Mouse (Mus musculus): ENCODE measurements around the gene Cnot3. TPM values are rescaled to one million over a fixed set of nuclear protein-coding genes. Genes with fewer than 3 reads are reported as not detected.
"Not testable (repeated sequence)": the region's sequence is repeated elsewhere in the genome, so short reads cannot be mapped to it uniquely, and the experiment has no call there.

The Cnot3 gene
- polyA plus RNA-seq, 1 experiment from 2014 or later, result 58.1 TPM

DNA sequence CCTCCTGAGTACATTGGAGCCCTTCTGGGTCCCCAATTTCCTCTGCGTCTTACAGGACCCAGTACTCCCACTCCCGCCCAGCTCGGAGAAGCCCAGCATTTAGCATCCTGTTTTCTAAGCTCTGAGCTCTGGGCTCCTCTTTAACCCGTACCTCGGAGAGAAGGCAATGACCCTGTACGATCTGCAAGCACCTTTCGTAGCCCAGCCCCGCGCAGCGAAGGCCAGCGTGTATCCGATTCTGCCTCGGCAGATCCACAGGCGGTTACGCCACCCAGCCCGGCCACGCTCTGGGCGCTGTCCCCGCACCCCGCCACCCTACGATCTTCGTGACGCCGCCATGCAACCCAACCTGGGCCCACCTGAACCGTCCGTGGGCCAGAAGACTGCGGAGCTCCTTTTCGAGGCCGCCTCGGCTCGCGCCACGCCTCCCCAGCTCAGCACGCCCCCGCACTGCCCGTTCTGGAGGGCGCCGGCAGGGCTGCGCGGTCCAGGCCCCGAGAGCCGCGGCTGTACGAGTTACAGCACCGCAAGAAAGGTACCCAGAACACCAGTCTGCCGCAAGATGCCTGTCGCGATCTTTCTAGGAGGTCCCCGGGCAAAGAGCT, 47.4 kb downstream of the Cnot3 start, which contains the start of gene Tsen34:
Gene Tsen34 (plus strand): TSS at position 482 of the 605 bp plus-strand sequence.
- peaks cover 20% of the 10 kb centered on the region for H3K36me3 ChIP-seq
- ATAC-seq (ENCODE audit: low FRiP score), result peak; percentile 74; the same call in 1 of the 2 replicates
- H3K4me3 ChIP-seq, result peak within 1 kb of the TSS; percentile 72
- under 1% methylated on average over 48 of the region's 49 CpGs for WGBS
- H3K4me2 ChIP-seq (replicated peaks), result peak within 1 kb of the TSS; percentile 85
- H3K27ac ChIP-seq, result peak within 1 kb of the TSS; percentile 94
- peak within 1 kb of the TSS; percentile 92 for H3K9ac ChIP-seq
- H3K9me3 ChIP-seq (replicated peaks), result no peaks in the 10 kb centered on the region
- H3K27me3 ChIP-seq, result no peaks in the 10 kb centered on the region
- peaks cover 19% of the 10 kb centered on the region for H3K4me1 ChIP-seq

DNA sequence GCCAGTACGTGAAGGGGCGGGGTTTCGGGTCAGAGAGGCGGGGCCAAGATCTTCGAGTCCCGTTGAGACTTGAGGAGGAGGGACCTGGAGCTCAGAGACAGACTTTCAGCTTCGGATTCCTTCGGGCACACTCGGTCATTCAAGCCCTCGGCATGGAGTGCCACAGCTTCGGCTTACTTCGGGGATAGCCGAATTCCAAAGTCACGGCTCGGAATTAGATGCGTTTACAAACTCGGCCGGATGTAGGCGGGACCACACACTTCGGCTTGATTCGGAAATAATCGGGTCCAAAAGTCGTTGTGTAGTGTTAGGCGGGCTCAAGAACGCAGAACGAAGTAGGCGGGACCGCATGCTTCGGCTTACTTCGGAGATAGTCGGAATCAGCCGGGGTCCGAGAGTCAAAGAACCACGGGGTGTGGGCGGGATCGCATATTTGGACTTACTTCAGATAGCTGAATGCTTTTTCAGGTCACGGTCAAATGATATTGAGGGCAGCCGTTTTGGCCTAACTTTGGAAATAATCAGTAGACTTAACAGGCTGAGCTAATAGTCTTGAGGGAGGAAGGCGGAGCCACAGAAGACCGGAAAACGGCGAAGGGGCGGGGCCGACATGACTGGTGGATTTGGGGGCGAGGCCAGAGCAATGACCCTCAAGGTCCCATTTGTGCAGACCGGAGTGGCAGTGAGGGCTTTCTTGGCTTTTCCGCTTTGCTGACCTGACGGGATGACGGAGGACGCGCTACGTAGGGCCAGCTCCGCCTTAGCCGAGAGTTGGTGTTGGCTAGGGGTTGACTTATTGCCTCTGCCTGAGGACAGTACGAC, 48.1 kb downstream of the Cnot3 start, which contains the start of gene Mboat7:
Gene Mboat7 (minus strand): TSS at position 537 of the 822 bp plus-strand sequence.
- Histone ChIP-seq H3K27ac (peak within 1 kb of the TSS; percentile 94), H3K9me3 (replicated peaks) (no peaks in the 10 kb centered on the region), H3K27me3 (no peaks in the 10 kb centered on the region), H3K9ac (peak within 1 kb of the TSS; percentile 92), H3K4me1 (peaks cover 19% of the 10 kb centered on the region), H3K4me3 (peak within 1 kb of the TSS; percentile 72), H3K36me3 (peaks cover 22% of the 10 kb centered on the region), H3K4me2 (replicated peaks) (peak within 1 kb of the TSS; percentile 85)
- under 1% methylated on average over 55 of the region's 55 CpGs for WGBS
- ATAC-seq (ENCODE audit: low FRiP score), result peak; percentile 91

DNA sequence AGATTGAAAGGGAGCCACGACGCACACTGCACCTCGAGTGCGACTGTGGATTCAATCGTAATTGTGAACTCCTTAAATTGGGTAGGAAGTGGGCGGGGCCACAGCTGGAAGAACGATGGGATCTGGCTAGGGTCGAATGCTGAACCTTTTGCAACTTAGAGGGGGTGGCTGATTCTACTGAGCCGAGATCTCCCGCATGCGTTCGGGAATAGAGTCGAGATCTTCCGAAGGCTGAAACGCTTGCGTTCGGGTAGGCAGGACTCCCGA, 48.7 kb downstream of the Cnot3 start:
- Histone ChIP-seq H3K36me3 (peaks cover 24% of the 10 kb centered on the region), H3K27me3 (no peaks in the 10 kb centered on the region), H3K4me3 (peak overlapping the region; percentile 72), H3K27ac (peak overlapping the region; percentile 94), H3K9ac (peak overlapping the region; percentile 88), H3K9me3 (replicated peaks) (no peaks in the 10 kb centered on the region), H3K4me2 (replicated peaks) (peak overlapping the region; percentile 85), H3K4me1 (peaks cover 19% of the 10 kb centered on the region)
- WGBS, result under 1% methylated on average over 18 of the region's 18 CpGs
- ATAC-seq (ENCODE audit: low FRiP score), result no peak

DNA sequence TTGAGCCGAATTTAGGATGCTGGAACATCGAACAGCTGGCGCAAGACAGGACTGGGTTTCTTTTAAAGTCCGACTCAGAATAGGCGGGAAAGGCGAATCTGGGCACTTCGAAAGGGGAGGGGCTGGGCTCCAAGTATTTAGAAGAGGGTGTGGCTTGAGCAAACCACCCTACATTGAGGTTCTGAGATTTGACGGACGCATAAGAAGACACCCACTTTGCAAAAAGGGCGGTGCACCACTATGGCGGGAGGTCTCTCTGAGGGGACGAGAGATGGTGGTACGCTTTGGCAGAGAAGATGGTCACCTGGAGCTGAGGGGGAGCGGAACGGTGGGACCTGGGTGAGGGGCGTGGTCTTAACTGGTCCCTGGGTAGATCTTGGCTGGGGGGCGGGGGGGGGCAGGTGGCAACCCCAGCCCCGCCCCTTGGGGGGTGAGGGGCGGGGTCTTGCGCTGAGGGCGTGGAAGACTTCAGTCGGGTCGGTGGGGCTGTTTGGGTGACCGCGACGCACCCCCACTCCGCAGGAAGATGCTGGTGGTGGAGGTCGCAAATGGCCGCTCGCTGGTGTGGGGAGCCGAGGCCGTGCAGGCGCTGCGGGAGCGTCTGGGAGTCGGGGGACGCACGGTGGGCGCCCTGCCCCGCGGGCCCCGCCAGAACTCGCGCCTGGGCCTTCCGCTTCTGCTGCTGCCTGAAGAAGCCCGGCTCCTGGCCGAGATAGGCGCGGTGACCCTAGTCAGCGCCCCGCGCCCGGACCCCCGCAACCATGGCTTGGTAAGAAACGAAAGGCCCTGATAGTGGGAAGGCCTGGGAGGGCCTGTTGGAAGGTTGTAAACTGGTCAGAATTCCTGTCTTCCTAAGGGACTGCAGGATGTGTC, 49.2 kb downstream of the Cnot3 start:
- H3K27ac ChIP-seq, result peak overlapping the region; percentile 94
- peak; percentile 32 for ATAC-seq (ENCODE audit: low FRiP score)
- under 1% methylated on average over 52 of the region's 55 CpGs for WGBS
- H3K27me3 ChIP-seq, result no peaks in the 10 kb centered on the region
- peak overlapping the region; percentile 72 for H3K4me3 ChIP-seq
- peak overlapping the region; percentile 88 for H3K9ac ChIP-seq
- no peaks in the 10 kb centered on the region for H3K9me3 ChIP-seq (replicated peaks)
- peaks cover 30% of the 10 kb centered on the region for H3K36me3 ChIP-seq
- peaks cover 19% of the 10 kb centered on the region for H3K4me1 ChIP-seq
- peak overlapping the region; percentile 85 for H3K4me2 ChIP-seq (replicated peaks)

DNA sequence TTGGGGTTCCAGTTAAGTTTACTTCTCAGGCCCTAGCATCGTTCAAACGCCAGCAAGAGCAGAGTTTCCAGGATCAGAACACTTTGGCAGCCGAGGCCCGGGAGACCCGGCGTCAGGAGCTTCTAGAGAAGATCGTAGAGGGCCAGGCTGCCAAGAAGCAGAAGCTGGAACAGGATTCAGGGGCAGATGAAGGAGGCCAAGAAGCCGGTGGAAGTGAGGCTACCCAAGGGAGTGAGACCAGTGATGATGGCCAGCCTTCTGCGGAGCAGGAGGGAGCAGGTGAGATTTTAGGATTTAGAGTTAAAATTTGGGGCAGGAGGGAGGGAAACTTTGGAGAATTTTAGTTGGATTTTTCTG, 49.9 kb downstream of the Cnot3 start:
- peak overlapping the region; percentile 72 for H3K4me3 ChIP-seq
- not testable (repeated sequence) for H3K27me3 ChIP-seq; ATAC-seq (ENCODE audit: low FRiP score); H3K9me3 ChIP-seq (replicated peaks)
- H3K36me3 ChIP-seq, result peaks cover 35% of the 10 kb centered on the region
- peak overlapping the region; percentile 85 for H3K4me2 ChIP-seq (replicated peaks)
- peaks cover 19% of the 10 kb centered on the region for H3K4me1 ChIP-seq
- H3K27ac ChIP-seq, result peak overlapping the region; percentile 94
- H3K9ac ChIP-seq, result peak overlapping the region; percentile 88
- 8% methylated on average over 9 of the region's 9 CpGs for WGBS

DNA sequence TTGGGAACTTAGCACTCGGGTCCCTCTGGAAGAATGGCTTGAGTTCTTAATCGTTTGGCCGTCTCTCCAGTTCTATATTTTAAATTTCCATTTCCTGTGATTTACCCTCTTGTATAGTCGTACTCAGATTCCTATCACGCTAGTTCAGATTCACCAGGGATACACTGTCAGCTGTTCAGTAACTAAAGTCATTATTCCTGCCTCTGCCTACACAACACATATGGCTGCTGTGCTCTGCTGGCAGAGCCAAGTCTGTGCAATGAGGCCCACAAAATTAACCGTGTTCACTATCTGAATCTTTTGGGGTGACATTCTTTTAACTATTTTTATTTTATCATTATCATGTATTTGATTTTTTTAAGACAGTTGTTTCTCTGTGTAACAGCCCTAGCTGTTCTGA, 53.4 kb downstream of the Cnot3 start:
- no peak overlapping the region for H3K4me3 ChIP-seq
- no peaks in the 10 kb centered on the region for H3K27me3 ChIP-seq
- no peak overlapping the region for H3K4me2 ChIP-seq (replicated peaks)
- WGBS, result 97% methylated on average over 6 of the region's 6 CpGs
- H3K27ac ChIP-seq, result no peak overlapping the region
- H3K36me3 ChIP-seq, result peaks cover 49% of the 10 kb centered on the region
- no peak overlapping the region for H3K9ac ChIP-seq
- no peak for ATAC-seq (ENCODE audit: low FRiP score)
- peaks cover 9% of the 10 kb centered on the region for H3K4me1 ChIP-seq
- no peaks in the 10 kb centered on the region for H3K9me3 ChIP-seq (replicated peaks)

DNA sequence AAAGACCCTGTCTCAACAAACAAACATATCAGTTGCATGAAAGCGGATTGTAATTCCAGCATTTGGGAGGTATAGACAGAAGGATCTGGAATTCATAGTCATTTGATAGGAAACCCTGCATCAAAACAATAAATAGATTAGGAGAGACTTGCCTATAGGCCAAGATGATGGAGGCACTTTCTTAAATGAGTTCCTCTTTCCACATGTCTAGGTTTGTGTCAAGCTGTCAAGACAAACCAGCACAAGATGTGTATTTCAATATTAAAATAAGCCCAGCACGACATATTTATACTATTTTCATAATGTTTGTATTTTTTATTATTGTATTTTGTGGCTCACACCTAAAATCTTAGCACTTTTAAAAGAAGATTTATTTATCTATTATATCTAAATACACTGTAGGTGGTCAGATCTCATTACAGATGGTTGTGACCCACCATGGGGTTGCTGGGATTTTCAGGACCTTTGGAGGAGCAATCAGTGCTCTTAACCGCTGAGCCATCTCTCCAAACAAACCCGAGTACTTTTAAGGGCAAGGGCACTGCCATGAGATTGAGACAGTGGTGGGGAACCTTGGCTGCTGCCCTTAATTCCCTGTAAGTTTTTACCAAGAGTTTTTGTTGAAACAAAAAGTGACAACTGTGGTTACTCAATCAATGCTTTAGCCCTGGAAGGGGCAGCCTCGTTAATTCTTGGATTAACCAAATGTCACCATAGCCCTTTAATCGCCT, 58.2 kb downstream of the Cnot3 start:
- Histone ChIP-seq H3K36me3 (peaks cover 46% of the 10 kb centered on the region), H3K9ac (peak overlapping the region; percentile 57), H3K4me3 (peak overlapping the region; percentile 83), H3K27ac (peak overlapping the region; percentile 93), H3K27me3 (no peaks in the 10 kb centered on the region), H3K4me1 (peaks cover 15% of the 10 kb centered on the region), H3K9me3 (replicated peaks) (no peaks in the 10 kb centered on the region), H3K4me2 (replicated peaks) (peak overlapping the region; percentile 91)
- ATAC-seq (ENCODE audit: low FRiP score), result peak; percentile 68
- WGBS, result 22% methylated on average over 6 of the region's 6 CpGs

DNA sequence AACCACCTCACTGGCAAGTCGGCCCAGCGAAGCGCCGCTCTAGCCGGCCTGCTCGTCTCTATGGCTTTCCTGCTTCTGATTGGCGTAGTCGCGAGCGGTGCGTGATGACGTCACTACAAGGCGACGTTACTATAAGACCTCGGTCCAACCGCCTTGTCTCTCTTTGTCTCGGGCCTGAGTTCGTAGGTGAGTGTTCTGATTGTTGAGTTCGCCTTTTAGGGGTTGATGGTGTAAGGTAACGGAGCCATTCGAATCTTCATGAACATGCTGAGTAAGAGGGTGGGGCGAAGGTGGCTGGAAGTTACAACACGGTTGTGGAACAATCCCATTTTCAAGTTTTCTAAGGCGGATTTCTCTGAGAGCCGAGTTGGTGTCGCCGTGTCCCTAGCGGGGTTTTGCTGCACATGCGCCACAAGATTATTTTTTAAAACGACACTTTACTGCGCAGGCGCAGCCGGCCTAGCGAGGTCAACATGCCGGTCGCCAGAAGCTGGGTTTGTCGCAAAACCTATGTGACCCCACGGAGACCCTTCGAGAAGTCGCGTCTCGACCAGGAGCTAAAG, 58.9 kb downstream of the Cnot3 start, which contains the start of gene Rps9:
Gene Rps9 (plus strand): TSS at position 115 of the 563 bp plus-strand sequence.
- peak within 1 kb of the TSS; percentile 91 for H3K4me2 ChIP-seq (replicated peaks)
- H3K27ac ChIP-seq, result peak within 1 kb of the TSS; percentile 93
- H3K4me1 ChIP-seq, result peaks cover 15% of the 10 kb centered on the region
- H3K36me3 ChIP-seq, result peaks cover 40% of the 10 kb centered on the region
- peak within 1 kb of the TSS; percentile 88 for H3K9ac ChIP-seq
- peak; percentile 95 for ATAC-seq (ENCODE audit: low FRiP score)
- H3K27me3 ChIP-seq, result no peaks in the 10 kb centered on the region
- peak within 1 kb of the TSS; percentile 83 for H3K4me3 ChIP-seq
- no peaks in the 10 kb centered on the region for H3K9me3 ChIP-seq (replicated peaks)
- WGBS, result under 1% methylated on average over 42 of the region's 42 CpGs

DNA sequence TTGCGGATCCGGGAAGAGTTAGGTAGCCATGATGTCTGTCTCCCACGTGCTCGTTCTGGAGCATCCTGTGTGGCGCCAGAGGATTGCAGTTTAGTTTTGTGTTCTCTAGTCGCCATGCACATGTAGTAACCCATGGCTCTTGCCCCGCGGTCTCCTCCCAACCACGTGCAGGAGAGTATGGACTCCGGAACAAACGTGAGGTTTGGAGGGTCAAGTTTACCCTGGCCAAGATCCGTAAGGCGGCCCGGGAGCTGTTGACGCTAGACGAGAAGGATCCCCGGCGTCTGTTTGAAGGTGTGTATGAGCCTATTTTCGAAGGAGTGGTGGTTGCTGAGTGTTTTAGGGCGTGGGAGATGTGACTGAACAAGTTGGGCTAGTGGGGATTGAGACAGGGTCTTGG, 59.4 kb downstream of the Cnot3 start:
- no peaks in the 10 kb centered on the region for H3K27me3 ChIP-seq
- peak overlapping the region; percentile 88 for H3K9ac ChIP-seq
- peak overlapping the region; percentile 83 for H3K4me3 ChIP-seq
- peak overlapping the region; percentile 93 for H3K27ac ChIP-seq
- peaks cover 15% of the 10 kb centered on the region for H3K4me1 ChIP-seq
- peaks cover 35% of the 10 kb centered on the region for H3K36me3 ChIP-seq
- ATAC-seq (ENCODE audit: low FRiP score), result peak; percentile 55
- WGBS, result under 1% methylated on average over 20 of the region's 20 CpGs
- H3K9me3 ChIP-seq (replicated peaks), result no peaks in the 10 kb centered on the region
- peak overlapping the region; percentile 91 for H3K4me2 ChIP-seq (replicated peaks)

DNA sequence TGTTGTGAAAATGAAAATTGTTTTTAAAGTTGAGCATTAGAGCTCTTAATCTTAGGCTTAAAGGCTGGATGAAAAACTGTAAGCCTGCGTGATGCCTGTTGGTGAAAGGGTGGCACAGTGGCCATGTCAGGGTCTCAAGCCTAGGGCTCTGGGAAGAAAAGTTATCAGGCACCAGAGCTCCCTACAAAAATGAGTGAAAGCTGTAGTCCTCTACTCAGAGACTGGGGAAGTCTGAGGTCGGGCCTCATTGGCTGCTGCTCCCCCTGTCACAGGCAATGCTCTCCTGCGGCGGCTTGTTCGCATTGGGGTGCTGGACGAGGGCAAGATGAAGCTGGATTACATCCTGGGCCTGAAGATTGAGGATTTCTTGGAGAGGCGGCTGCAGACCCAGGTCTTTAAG, 60.4 kb downstream of the Cnot3 start:
- peak overlapping the region; percentile 91 for H3K4me2 ChIP-seq (replicated peaks)
- ATAC-seq (ENCODE audit: low FRiP score); H3K9me3 ChIP-seq (replicated peaks); H3K27ac ChIP-seq; H3K27me3 ChIP-seq: not testable (repeated sequence)
- peaks cover 26% of the 10 kb centered on the region for H3K36me3 ChIP-seq
- peak overlapping the region; percentile 88 for H3K9ac ChIP-seq
- 5% methylated on average over 7 of the region's 7 CpGs for WGBS
- H3K4me3 ChIP-seq, result peak overlapping the region; percentile 83
- H3K4me1 ChIP-seq, result peaks cover 15% of the 10 kb centered on the region

DNA sequence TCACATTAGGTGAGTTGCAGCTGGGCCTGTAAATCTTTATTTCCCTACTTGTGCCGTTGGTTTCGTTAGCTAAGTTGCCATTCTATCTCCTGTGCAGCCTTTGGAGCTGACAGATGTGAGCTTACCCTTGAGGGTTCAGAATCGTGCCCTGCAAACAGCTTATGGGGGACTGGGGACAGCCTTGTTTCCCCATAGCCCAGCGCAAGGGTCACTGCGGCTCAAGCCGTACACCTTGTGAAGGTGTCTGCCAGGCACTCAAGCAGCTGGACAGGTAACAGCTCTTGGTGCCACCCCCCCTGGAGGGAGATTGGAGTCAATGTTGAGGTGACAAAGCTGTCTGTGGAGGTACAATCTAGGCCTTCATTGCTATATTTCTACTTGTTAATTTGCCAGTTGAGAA, 60.8 kb downstream of the Cnot3 start:
- Histone ChIP-seq H3K9ac (peak overlapping the region; percentile 88), H3K27me3 (no peaks in the 10 kb centered on the region)
- no peak for ATAC-seq (ENCODE audit: low FRiP score)

More for the DNA sequence above, 60.8 kb downstream of the Cnot3 start:
- Histone ChIP-seq H3K4me1 (peaks cover 15% of the 10 kb centered on the region), H3K4me2 (replicated peaks) (peak overlapping the region; percentile 91), H3K27ac (0 out of 2 replicates have a peak overlapping the region, but pooled peaks have one; percentile 12), H3K9me3 (replicated peaks) (no peaks in the 10 kb centered on the region), H3K4me3 (peak overlapping the region; percentile 83), H3K36me3 (peaks cover 24% of the 10 kb centered on the region)
- 39% methylated on average over 6 of the region's 6 CpGs for WGBS

All from hindbrain, embryonic 12.5 days (tissue).